Mouse (Mus musculus) spleen, embryonic (tissue): ENCODE measurements around the gene Cyb5r1.
"Not testable (repeated sequence)": the region's sequence is repeated elsewhere in the genome, so short reads cannot be mapped to it uniquely, and the experiment has no call there.

Experiments
- CTCF ChIA-PET: fragments of 350-600 bp; sonication (Branson Sonifier 250); formaldehyde crosslinking; loops from one replicate; lab custom pipeline; 2022; lab: Charles Lee

The Cyb5r1 gene

DNA sequence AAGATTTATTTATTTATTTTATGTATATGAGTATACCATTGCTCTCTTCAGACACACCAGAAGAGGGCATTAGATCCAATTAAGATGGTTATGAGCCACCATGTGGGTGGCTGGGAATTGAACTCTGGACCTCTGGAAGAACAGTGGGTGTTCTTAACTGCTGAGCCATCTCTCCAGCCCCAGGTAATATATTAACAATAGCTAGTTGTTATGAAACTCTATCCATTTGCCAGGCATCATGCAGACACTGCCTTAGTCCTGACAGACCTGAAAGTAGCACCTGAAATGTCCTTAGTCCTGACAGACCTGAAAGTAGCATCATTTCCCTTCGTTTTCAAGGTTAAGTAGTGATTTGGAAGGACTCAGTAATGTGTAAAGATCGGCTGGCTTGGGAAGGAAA, 8.7 kb downstream of the Cyb5r1 start:
- CTCF ChIA-PET = no interaction called here

DNA sequence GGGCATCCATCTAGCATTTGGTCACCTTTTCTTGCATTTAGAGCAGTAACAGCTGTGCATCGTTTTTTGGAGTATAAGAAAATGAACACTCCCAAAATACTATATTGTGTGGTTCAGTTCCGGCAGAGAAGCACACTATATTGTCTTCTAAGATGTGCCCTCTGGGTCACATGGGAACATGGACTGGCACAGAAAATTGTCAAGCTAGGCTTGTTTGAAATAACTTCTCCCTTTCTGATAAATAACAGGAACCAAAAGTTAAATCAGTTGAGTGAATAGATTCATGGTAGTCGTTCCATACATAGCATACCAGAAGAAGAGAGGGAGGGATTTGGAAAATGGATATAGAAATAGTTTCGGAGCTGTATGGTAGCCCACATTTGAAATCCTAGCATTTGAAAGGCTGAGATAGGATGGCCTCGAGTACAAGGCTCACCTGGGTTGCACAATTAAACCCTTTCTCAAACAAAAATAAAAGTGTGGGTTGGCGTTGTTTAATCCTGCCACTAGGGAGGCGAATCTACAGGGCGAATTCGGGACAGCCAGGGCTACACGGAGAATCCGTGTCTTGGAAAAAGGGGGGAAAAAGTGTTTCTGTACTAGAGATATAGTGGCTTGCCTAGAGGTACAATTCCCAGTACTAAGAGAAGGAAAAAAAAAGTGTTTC, 9.3 kb downstream of the Cyb5r1 start:
- CTCF ChIA-PET = no interaction called here

DNA sequence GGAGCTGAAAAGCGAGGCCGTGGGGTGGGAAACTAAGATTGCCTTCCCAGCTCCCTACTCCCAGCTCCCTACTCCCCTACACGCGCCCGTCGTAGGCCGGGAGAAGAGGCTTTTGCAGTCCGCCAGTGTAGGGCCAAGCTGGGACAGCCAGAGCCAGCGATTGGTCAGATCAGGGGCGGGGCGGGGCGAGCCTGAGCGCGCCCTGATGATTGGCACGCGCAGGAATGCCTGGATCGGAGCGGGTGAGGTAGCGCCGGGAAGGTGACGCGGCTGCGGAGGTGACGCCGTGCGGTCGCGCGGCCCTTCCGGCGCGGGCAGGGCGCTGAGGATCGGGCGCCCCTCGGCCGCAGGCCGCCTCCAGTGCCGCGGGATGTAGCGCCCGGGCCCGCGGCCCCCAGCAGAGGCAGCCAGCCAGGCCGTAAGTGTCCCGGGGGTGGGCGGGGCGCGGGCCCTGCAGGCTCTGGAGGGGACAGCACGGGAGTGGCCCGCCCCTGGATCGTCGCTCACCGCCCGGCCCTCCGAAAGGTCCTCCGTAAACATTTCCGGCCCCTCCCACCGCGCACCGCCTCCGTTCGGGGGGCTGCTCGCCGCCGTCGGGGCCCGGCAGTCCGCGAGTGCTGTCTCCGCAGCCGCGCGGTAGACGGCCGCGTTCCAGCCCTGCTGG, 9.9 kb downstream of the Cyb5r1 start, which contains the start of gene Adipor1:
Adipor1 (plus strand) TSS at position 211 of the 664 bp plus-strand sequence.
- CTCF ChIA-PET = no interaction called here

DNA sequence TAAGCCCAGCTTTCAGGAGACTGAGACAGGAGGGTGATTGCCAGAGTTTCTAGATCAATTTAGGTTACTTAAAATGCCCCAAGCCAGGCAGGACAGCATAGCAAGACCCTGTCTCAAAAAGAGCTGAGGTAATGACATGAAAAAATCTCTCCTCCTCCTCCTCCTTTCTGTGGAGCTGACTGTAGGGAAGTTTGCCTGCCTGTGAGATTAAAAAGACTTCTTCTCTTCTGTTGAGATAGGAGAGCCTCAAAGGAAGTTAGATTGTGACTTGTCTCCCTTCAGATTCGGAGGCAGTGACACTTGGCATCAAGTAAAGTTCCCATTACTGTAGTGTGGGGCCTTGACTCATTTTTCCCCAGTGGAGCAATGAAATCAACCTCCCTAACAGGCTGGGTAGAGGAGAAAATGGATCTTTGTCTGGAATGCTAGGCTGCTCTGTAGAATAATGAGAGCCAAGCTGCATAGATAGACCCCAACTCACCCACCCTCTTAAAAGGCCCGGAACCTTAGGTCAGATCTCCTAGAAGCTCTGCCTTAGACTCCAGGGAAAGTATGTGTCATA, 13.1 kb downstream of the Cyb5r1 start:
- CTCF ChIA-PET = no interaction called here

DNA sequence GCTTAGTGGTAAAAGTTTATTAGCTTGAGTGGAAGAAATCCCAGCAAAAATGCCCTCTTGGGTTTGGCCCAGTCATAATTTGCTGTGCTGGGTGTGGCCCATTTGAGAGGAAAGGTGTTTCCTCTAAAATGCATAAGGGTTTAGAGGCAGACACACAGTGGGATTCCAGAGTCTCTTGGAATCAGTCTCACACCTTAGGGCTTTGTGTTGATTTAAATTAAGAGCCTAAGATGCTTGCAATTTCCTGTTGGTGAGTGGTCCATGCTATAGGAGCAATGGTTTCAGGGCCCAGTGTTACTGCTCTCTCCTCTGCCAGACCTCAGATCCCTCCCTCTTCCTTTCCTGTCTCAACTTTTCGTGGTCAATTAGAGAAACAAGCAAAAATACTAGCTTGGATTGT, 13.8 kb downstream of the Cyb5r1 start:
- CTCF ChIA-PET = no interaction called here

DNA sequence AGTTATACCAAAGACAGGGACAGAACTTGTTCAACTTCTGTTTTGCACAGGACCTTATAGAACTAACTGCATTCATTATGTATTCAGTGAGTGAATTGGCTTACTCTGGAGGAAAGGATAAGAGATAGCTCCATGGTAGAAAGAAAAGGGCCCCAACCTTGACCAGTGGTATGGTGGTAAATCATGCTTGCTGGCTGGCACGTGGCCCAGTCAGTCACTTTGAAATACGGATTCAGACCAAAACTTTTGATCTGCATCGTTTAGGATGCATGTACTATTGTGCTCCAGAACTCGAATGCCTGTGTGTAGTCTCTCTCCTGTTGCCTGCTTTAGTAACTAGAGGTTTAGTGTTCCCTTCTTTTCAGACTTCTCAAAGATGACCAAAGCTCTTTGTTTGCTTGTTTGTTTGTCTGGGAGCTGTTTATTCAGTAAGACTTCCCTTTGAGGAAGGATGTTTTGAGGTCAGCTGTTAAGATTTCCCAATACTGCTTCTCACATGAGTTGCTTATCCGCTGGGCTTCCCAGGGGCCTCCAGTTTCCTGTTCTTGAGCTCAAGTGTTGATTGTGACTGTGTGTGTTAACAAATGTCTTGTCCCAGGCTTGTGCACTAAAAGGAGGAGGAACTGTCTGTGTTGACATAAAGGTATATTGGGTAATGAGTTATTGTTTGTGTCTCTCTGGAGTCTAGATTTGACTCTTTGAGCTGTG, 14.5 kb downstream of the Cyb5r1 start:
- CTCF ChIA-PET = no interaction called here

DNA sequence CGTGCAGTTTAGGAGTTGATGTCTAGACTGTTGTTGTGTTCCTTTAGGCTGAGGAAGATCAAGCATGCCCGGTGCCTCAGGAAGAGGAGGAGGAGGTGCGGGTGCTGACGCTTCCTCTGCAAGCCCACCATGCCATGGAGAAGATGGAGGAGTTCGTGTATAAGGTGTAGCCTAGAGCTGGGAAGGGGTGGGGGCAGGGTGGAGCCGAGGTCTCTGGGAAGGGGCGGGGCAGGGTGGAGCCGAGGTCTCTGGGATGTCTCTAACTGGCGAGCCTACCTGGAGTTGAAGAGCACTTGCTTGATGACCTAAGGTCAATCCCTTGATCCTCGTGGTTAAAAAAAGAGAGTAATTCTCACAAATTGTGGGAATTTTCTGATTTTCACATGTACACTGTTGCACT, 18.6 kb downstream of the Cyb5r1 start:
- CTCF ChIA-PET = no interaction called here

DNA sequence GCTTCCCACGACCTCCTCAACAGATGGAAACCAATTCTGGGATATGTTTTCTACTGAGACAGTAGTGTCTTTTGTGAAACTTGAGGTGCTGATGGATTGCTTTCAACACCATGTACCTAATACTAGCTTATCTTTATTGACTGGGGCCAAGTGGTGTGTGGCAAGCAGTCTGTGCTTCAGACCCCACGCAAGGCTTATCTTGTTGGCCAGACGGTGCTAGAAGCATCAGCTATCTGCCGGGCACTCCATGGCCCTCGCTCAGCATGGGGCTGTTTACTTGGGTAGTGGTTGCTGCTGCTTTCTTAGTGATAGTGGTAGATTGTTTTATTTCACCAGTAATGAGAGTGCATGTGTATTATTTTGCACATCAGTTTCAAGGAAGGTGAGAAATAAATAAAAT, 20.9 kb downstream of the Cyb5r1 start:
- CTCF ChIA-PET = interaction anchor here (0.5 kb wide), 1 partner anchor 59 kb away, joined by 6 read pairs; no protein-coding TSS in a partner anchor

DNA sequence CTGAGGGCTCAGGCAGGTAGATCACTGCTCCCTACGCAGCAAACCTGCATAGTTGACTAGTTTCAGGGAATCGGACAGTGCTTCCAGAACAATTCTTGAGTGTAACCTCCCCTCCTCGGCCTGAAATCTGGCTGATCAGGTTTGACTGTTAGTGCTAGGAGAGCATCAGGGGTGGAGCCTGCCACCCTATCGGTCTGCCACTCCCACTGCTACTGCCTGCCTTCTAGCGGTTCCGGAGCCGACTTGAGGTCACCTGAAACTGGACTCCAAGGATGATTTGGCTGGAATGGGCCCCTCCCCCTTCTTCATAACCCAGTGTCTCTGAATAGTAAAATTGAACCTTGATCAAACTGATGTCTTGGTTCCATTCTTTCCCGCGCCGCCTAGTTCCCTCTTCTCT, 27.6 kb downstream of the Cyb5r1 start:
- CTCF ChIA-PET = no interaction called here

DNA sequence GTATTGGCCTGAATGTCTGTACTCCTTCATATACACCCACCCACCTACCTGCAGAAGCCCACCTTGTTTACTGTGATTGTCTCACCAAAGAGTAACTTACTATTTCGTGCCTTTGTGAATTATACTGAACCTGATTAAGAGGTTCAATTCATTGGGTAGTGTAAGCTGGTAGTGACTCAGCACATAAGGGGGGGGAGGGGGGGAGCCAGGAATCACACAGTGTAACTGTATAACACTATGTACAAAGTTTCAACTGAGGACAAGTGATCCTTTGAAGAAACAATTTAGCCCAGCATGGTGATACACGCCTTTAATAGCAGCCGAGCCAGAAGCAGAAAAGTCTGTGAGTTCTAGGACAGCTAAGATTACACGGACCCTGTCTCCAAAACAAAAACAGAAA, 28.1 kb downstream of the Cyb5r1 start:
- CTCF ChIA-PET = no interaction called here

DNA sequence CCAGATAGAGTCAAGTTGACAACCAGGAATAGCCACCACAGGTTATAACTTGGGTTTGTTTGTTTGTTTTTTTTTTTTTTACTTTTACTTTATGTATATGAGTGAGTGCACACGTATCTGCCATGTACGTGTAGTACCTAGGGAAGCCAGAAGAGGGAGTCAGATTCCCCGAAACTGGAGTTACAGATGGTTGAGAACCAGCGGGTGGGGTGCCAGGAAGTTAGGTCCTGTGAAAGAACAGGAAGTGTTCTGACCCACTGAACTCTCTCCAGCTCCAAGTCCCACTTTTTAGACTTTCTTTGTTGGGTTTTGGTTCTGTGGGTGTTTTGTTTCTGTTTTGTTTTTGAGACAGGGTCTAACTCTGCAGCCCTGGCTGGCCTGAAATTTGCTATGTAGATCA, 30.1 kb downstream of the Cyb5r1 start:
- CTCF ChIA-PET = no interaction called here

DNA sequence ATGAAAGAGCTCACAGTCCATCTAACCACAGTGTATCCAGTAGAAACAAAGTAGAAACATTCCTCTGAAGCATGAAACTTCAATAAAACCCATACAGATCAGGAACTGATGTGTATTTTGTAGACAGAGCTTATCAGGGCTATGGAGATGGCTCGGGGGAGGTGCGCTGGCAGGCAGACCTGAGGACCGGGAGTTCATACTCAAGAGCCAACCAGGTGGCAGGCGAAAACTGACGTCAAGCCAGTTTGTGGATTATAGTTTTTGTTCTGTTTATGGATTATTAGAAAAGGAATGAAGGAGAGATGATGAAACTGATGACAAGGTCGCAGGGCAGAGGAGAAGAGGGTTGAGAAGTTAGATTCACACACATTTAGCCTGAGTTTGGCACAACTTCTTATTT, 35.1 kb downstream of the Cyb5r1 start:
- CTCF ChIA-PET = no interaction called here

DNA sequence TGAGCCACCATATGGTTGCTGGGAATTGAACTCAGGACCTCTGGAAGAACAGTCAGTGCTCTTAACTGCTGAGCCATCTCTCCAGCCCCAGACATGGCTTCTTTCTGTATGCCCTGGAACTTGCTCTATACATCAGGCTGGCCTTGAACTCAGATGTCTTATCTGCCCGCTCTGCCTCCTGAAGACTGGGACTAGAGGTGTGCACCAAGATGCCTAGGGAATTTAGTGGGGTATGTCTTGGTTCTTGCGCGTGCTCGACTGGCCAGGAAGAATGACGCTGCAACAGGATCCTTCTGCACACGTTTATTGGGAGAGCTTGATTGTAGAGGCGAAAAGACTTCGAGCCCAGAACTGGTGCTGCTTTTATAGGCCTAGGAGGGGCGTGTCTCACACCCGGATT, 36.4 kb downstream of the Cyb5r1 start:
- CTCF ChIA-PET = not testable (repeated sequence)

DNA sequence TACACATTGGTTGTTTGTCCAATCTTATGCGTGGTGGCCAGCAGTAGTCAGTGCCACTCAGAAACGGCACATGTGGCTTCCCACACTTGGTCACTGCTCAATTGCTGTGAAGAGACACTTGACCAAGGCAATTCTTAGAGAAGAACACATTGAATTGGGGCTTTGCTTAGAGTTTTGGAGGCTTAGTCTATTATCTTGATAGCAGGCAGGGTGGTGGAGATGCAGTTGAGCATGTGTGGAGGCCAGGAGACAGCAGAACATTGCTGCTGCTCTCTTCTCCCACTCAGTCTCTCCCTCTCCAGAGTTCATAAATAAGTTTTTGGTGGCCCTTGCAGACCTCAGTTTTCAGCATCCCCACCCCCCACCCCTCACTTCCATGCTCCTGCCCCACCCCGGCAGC, 37.0 kb downstream of the Cyb5r1 start:
- CTCF ChIA-PET = no interaction called here

DNA sequence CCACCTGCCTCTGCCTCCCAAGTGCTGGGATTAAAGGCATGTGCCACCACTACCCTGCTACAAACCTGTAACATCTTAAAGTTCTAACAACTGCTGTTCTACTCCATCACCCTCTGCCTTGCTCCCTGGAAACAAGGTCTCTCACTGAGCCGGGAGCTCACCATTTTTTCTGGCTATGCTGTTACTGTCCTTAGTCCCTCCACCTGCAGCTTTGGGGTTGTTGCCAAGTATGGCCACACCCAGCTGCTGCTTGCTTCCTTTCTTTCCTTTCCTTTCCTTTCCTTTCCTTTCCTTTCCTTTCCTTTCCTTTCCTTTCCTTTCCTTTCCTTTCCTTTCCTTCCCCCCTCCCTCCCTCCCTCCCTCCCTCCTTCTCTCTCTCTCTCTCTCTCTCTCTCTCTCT, 37.9 kb downstream of the Cyb5r1 start:
- CTCF ChIA-PET = not testable (repeated sequence)

DNA sequence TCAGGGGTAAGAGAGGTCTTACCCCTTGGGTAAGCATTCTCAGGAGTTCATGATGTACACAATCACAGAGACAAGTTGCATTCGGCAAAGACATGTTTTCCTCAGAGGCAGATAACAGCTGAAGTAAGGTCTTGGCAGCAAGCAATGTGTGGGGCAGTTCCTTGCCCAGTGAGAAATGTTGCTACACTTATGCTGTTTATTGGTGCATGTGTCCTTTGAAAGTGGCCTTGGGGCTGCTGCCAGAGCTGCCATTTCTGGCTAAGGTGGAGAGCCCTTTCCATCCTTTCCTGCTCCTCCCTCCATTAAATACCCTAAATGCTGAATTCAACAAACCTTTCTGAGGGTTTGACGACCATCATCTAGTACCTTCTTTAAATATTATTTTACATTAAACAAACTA, 40.1 kb downstream of the Cyb5r1 start:
- CTCF ChIA-PET = no interaction called here

DNA sequence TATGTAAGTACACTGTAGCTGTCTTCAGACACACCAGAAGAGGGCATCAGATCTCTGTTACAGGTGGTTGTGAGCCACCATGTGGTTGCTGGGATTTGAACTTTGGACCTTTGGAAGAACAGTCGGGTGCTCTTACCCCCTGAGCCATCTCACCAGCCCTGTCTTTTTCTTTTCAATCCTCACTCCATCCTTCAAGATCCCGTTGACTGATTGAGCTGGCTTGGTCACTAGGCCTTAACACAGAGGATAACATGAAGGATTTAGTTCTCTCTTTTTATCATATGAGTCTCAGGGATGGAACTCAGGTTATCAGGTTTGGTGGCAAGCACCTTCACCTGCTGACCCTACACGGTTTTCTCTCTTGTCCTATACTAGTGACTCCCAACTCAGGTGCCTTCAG, 43.2 kb downstream of the Cyb5r1 start:
- CTCF ChIA-PET = not testable (repeated sequence)

DNA sequence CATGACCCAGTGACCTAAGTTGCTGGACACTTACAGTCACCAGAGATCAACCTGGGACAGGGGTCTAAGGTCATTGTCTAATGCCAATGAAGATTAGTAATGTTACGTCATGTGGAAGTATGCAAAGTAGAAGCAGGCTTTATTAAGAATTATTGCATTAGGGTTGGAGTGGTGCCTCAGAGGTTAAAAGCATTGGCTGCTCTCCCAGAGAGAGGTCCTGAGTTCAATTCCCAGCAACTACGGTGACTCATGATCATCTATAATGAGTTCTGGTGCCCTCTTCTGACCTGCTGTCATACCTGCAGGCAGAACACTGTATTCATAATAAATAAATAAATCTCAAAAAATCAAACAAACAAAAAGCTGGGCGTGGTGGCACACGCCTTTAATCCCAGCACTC, 44.8 kb downstream of the Cyb5r1 start:
- CTCF ChIA-PET = no interaction called here

DNA sequence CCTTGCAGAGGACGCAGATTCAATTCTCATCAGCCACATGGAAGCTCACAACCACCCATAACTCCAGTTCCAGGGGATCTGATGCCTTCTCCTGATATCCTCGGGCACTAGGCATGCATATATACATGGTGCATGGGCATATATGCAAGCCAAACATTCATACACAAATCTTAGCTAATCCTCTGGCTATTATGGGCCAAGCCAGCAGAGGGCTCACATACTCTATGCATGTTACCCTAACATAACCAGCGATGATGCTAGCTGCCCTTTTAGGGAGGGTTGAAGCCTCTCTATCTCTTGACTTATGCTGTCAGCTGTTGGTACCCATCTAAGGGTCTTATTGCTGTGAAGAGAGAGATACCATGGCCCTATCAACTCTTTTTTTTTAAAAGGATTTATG, 45.6 kb downstream of the Cyb5r1 start:
- CTCF ChIA-PET = no interaction called here

DNA sequence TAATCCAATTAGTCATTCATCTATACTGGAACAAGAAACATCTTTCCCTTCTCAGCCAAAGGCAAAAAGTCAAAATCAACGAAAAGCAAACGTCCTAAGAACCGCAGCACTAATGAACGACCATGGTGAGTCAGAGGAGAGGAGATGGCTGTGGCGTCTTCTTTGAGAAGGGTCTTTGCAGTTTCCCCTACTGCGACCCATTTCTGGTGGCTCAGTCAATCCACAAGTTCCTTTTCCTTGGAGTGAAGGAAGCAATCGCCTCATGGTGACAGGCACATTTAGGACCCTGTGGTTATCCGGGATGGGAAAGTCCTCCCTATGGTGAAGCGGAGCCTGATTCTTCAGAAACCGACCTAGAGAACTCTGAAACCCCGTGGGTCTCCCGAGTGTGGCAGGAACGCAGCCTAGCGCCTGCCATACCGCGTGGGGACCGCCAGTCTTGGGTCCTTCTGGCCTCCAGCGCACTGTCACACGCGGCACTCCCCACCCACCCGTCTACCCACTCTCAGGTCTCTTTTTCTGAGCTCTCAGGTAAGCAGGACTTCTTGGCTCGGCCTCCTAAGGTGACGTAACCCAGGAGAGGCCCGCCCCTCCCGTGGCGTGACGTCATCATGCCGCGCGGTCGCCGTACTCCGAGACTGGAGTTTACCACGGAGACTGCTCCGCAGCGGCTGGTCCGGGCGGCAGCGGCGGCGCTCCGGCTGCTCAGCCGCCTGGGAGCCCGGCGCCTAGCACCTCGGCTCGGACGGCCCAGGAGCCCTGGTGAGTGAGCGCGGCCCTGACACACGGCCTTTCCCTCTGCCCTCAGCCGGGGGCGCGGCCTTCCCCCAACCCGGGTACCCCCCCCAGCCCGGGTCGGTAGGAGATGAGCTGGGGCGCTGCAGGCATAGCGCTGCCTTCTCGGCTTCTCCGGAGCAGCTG, 49.8 kb downstream of the Cyb5r1 start, which contains the start of gene Klhl12:
Klhl12 (plus strand) TSS at position 628 of the 921 bp plus-strand sequence.
- CTCF ChIA-PET = interaction anchor here (0.6 kb wide), 1 partner anchor 42 kb away, joined by 5 read pairs; no protein-coding TSS in a partner anchor

DNA sequence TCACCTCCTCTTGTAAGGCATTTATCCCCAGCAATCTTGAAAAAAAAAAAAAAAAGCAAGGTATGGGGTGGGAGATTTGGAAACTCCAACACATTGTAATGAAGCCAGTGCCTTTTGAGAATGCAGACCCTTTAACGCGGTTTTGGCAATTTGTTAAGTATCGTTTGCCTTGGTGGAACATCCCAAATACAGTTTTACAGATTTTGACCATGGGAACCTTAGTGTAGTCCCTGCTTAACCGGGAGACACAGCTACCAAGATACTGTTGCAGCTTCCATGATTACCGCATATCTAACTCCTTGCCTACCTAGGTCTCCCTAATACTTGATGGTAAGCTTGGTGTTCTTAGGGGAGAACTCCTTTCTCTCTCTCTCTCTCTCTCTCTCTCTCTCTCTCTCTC, 50.7 kb downstream of the Cyb5r1 start:
- CTCF ChIA-PET = interaction anchor here (0.6 kb wide), 1 partner anchor 1961 kb away, joined by 3 read pairs; no protein-coding TSS in a partner anchor
